Comparison of ENCODE assay signal across 19 mouse cellular contexts in genomic region chr16:55495051-55495450, GRCm38 (mm10).
DNase-seq lines count a peak whose midpoint lies in the region; ATAC-seq lines count a peak whose summit lies in the region.
"Had no signal": no experiment of that assay in that cellular context is flagged by ENCODE, and none has a peak within 500 bp of the region (broad histone marks: within the 10 kb centered on the region; RNA-seq: fewer than 3 reads in every experiment).

No protein-coding gene starts in this region.

- no peaks in the 10 kb centered on the region for H3K4me1 ChIP-seq in kidney, embryonic 15.5 days
- no peaks in the 10 kb centered on the region for H3K4me1 ChIP-seq in lung, embryonic 15.5 days
- H3K4me1 ChIP-seq in stomach, embryonic 16.5 days (ENCODE audit: control insufficient read depth, insufficient read depth, low read length): no peaks in the 10 kb centered on the region
- H3K4me1 ChIP-seq: forebrain, embryonic 15.5 days; limb, embryonic 15.5 days; neural tube, embryonic 12.5 days had no signal

- WGBS in kidney, embryonic 15.5 days: 78% methylated on average over 10 of the region's 10 CpGs
- 51% methylated on average over 10 of the region's 10 CpGs for WGBS in lung, embryonic 15.5 days
- WGBS in stomach, embryonic 16.5 days: 59% methylated on average over 10 of the region's 10 CpGs

- H3K36me3 ChIP-seq in kidney, embryonic 15.5 days: no peaks in the 10 kb centered on the region
- H3K36me3 ChIP-seq in lung, embryonic 15.5 days: no peaks in the 10 kb centered on the region
- H3K36me3 ChIP-seq in stomach, embryonic 16.5 days (ENCODE audit: control insufficient read depth, insufficient read depth, low read length): no peaks in the 10 kb centered on the region
- H3K36me3 ChIP-seq: forebrain, embryonic 15.5 days; limb, embryonic 15.5 days; neural tube, embryonic 12.5 days had no signal

- no peak overlapping the region for H3K4me2 ChIP-seq in kidney, embryonic 15.5 days
- H3K4me2 ChIP-seq in lung, embryonic 15.5 days: no peak overlapping the region
- H3K4me2 ChIP-seq in stomach, embryonic 16.5 days (ENCODE audit: low read depth, low read length): no peak overlapping the region
- H3K4me2 ChIP-seq: forebrain, embryonic 15.5 days; limb, embryonic 15.5 days; neural tube, embryonic 12.5 days had no signal

- no peaks in the 10 kb centered on the region for H3K9me3 ChIP-seq in kidney, embryonic 15.5 days (replicated peaks)
- H3K9me3 ChIP-seq in lung, embryonic 15.5 days: no peaks in the 10 kb centered on the region
- no peaks in the 10 kb centered on the region for H3K9me3 ChIP-seq in stomach, embryonic 16.5 days (replicated peaks; ENCODE audit: control insufficient read depth, low read length)
- H3K9me3 ChIP-seq: limb, embryonic 15.5 days had no signal

- no peak for ATAC-seq in kidney, embryonic 15.5 days (replicated peaks; ENCODE audit: low FRiP score)
- ATAC-seq in lung, embryonic 15.5 days (ENCODE audit: borderline replicate concordance, extremely low read depth, low FRiP score, low TSS enrichment): peak; percentile 42; the same call in 1 of the 2 replicates
- peak; percentile 60; the same call in 1 of the 2 replicates for ATAC-seq in stomach, embryonic 16.5 days (ENCODE audit: insufficient read depth, low FRiP score)
- ATAC-seq: forebrain, embryonic 15.5 days; inflammation-experienced regulatory T-cells, adult 6 months had no signal

- H3K4me3 ChIP-seq in kidney, embryonic 15.5 days (replicated peaks): no peak overlapping the region
- no peak overlapping the region for H3K4me3 ChIP-seq in lung, embryonic 15.5 days
- no peak overlapping the region for H3K4me3 ChIP-seq in stomach, embryonic 16.5 days (replicated peaks; ENCODE audit: low read length)
- H3K4me3 ChIP-seq: erythroblast, embryonic 14.5 days; forebrain, embryonic 15.5 days; gastrocnemius, adult 2 months; heart, adult 2 months; limb, embryonic 15.5 days; neural tube, embryonic 12.5 days had no signal

- H3K27me3 ChIP-seq in kidney, embryonic 15.5 days: no peaks in the 10 kb centered on the region
- H3K27me3 ChIP-seq in lung, embryonic 15.5 days: no peaks in the 10 kb centered on the region
- no peaks in the 10 kb centered on the region for H3K27me3 ChIP-seq in stomach, embryonic 16.5 days (ENCODE audit: control insufficient read depth, insufficient read depth, low read length)
- H3K27me3 ChIP-seq: forebrain, embryonic 15.5 days; limb, embryonic 15.5 days; neural tube, embryonic 12.5 days had no signal

- peak; percentile 34 for DNase-seq in kidney, postnatal 10 days
- DNase-seq in testis, postnatal 10 days (ENCODE audit: low spot score): peak; percentile 52
- DNase-seq in testis, postnatal 14 days (ENCODE audit: low spot score): no peak
- DNase-seq in spleen, postnatal 10 days (ENCODE audit: low spot score in 2 of 2): no peak
- no peak for DNase-seq in thymus, adult 18-20 months
- DNase-seq: cerebellum, postnatal 10 days; gastrocnemius, adult 2 months; layer of hippocampus, adult 9-11 months; retina, postnatal 1 day; thymus, postnatal 36 days had no signal

- no peak overlapping the region for H3K27ac ChIP-seq in kidney, embryonic 15.5 days
- no peak overlapping the region for H3K27ac ChIP-seq in lung, embryonic 15.5 days
- H3K27ac ChIP-seq in stomach, embryonic 16.5 days (ENCODE audit: low read length): no peak overlapping the region
- H3K27ac ChIP-seq: forebrain, embryonic 15.5 days; gastrocnemius, adult 2 months; heart, adult 2 months; limb, embryonic 15.5 days; neural tube, embryonic 12.5 days had no signal

- H3K9ac ChIP-seq in kidney, embryonic 15.5 days: no peak overlapping the region
- no peak overlapping the region for H3K9ac ChIP-seq in lung, embryonic 15.5 days
- H3K9ac ChIP-seq in stomach, embryonic 16.5 days (ENCODE audit: low read length): no peak overlapping the region
- H3K9ac ChIP-seq: forebrain, embryonic 15.5 days; limb, embryonic 15.5 days; neural tube, embryonic 12.5 days had no signal

Comparison
In these comparisons a context has a peak if more than half of its experiments do, and no peak if none do; other contexts are left out.
1. DNase-seq: peak in kidney, postnatal 10 days (single experiment) and testis, postnatal 10 days (single experiment); none in testis, postnatal 14 days (single experiment), spleen, postnatal 10 days (0 of 2) and thymus, adult 18-20 months (0 of 2).